Mouse (Mus musculus): Measurements from ENCODE around the gene Ces1a.

Ces1a gene

DNA sequence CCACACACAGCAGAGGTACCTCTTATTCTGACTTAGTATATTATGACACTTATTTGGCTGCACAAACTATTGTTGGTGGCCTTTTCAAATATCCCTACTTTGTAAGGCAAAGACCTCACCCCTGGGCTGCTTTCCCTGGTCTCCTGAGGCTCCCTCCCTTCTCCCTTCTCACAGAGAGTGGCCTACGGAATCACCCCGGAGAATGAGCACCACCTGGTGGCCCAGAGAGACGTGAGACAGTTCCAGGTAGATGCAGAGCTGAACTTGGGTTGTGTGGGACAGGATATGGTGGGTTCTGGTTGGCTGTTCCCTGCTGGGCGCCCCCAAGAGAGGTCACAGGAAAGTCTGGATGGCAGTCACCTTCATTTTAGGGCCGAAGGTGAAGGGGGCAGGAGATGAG lies 51.2 kb downstream of the Ces1a start:
- no peak for DNase-seq (ENCODE audit: low read depth, low spot score)

DNA sequence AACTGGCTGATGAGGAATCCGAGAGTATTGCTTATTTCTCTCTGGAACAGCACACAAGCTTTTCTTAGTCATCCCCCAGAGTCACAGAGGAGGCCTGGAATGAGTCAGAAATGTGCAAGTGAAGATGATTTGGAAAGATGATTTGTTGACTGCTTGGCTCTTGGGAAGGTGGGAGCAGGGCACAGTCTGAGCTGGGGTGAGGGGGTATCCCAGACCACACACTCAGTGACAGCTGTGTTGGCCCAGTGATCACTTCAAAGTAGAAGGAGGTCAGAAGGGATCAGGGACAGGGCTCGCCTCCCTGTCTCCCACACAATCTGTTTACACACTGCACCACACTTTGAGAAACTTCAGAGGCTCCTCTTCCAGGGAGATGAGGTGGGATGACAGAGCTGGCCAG lies 63.6 kb downstream of the Ces1a start:
- no peak for DNase-seq (ENCODE audit: low read depth, low spot score)

- DNase-seq (ENCODE audit: low read depth, low spot score): no peak
These were observed 65.5 kb downstream of the Ces1a start for GRCm38 (mm10) chr8:92982491-92982890.

DNA sequence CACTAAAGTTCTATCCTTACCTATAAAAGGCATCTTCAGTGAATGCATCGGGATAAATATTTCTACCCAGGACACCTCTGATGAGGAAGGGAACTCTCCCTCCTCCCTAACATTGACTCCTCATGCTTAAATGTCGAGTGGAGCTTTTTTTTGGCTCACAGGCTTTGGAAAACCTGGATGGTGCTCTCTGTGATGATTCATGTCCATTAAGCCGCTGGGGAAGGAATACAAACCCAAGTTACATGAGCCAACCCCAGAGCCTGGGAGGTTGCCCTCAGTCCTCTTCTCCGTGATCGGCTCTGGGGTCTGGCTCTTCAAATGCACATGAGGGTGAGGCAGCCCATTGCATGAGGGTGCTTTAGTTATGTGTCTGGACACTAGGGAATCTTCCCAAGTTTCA lies 71.3 kb downstream of the Ces1a start:
- no peak for DNase-seq (ENCODE audit: low read depth, low spot score)

DNA sequence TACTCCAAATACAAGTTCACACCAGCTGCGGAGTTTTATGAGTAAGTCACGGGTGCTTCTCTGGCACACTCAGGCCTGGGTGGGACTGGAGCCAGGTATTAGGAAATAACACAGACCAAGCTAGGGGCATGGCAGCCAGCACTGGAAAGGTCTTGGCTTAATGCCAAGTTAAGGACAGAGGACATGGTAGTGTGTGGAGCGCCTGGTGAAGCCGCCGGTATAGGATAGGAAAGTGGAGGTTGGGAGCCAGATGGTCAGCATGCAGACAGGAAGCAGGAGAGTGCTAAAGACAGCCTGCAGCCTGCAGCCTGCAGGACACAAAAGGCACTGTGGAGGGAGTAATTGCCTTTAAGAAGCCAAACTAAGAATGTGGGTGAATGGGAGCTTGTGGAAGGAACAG lies 75.0 kb downstream of the Ces1a start:
- DNase-seq (ENCODE audit: low read depth, low spot score): no peak
